ENCODE assay signal across 8 mouse cellular contexts in genomic region chr11:78697753-78698171, GRCm38 (mm10). TPM values are rescaled to one million over a fixed set of nuclear protein-coding genes. Genes with fewer than 3 reads are reported as not detected.
A peak's percentile ranks its signal among the peaks of the same experiment; 100 is the strongest.
DNase-seq lines count a peak whose midpoint lies in the region; ATAC-seq lines count a peak whose summit lies in the region.

No protein-coding gene starts in this region.

- H3K4me2 ChIP-seq in heart, embryonic 14.5 days (ENCODE audit: low read length): peak overlapping the region; percentile 54
- peak overlapping the region; percentile 70 for H3K4me2 ChIP-seq in liver, embryonic 13.5 days
- H3K4me2 ChIP-seq in stomach, embryonic 16.5 days (ENCODE audit: low read depth, low read length): peak overlapping the region; percentile 37

- ATAC-seq in heart, embryonic 14.5 days (ENCODE audit: insufficient number of reproducible peaks, insufficient read depth, low FRiP score, low read depth): peak; percentile 84
- peak; percentile 72 for ATAC-seq in liver, embryonic 13.5 days (ENCODE audit: low read depth)
- ATAC-seq in stomach, embryonic 16.5 days (ENCODE audit: insufficient read depth, low FRiP score): peak; percentile 91

- H3K36me3 ChIP-seq in heart, embryonic 14.5 days (ENCODE audit: control insufficient read depth, insufficient read depth, low read length): no peaks in the 10 kb centered on the region
- 0 out of 2 replicates have a peak, but pooled peaks cover 6% of the 10 kb centered on the region for H3K36me3 ChIP-seq in liver, embryonic 13.5 days
- H3K36me3 ChIP-seq in stomach, embryonic 16.5 days (ENCODE audit: control insufficient read depth, insufficient read depth, low read length): no peaks in the 10 kb centered on the region

- peak overlapping the region; percentile 38 to 85 for H3K4me3 ChIP-seq in heart, embryonic 14.5 days (ENCODE audit: control insufficient read depth in 1 of 2, insufficient read depth in 1 of 2, low read depth in 1 of 2, low read length in 2 of 2)
- peak overlapping the region; percentile 90 for H3K4me3 ChIP-seq in liver, embryonic 13.5 days (replicated peaks)
- peak overlapping the region; percentile 84 for H3K4me3 ChIP-seq in stomach, embryonic 16.5 days (replicated peaks; ENCODE audit: low read length)

- no peaks in the 10 kb centered on the region for H3K27me3 ChIP-seq in heart, embryonic 14.5 days (ENCODE audit: control insufficient read depth, insufficient read depth, low read length)
- H3K27me3 ChIP-seq in liver, embryonic 13.5 days: 0 out of 2 replicates have a peak, but pooled peaks cover 6% of the 10 kb centered on the region
- no peaks in the 10 kb centered on the region for H3K27me3 ChIP-seq in stomach, embryonic 16.5 days (ENCODE audit: control insufficient read depth, insufficient read depth, low read length)

- peak overlapping the region; percentile 5 to 73; a peak in 3 of 4 replicates for H3K27ac ChIP-seq in heart, embryonic 14.5 days (replicated peaks in 1 of 2; ENCODE audit: control insufficient read depth in 1 of 2, insufficient read depth in 1 of 2, low read depth in 2 of 2, low read length in 2 of 2)
- H3K27ac ChIP-seq in liver, embryonic 13.5 days: no peak overlapping the region
- H3K27ac ChIP-seq in stomach, embryonic 16.5 days (ENCODE audit: low read length): peak overlapping the region; percentile 72; the same call in 1 of the 2 replicates

- peak; percentile 92 for DNase-seq in CD4-positive, CD25-positive, alpha-beta regulatory T cell, adult 2 months (ENCODE audit: low read depth, low spot score)
- DNase-seq in c-Kit-negative CD71-positive TER-119-positive erythroid progenitor cells, embryonic 14.5 days (ENCODE audit: low read depth, low spot score): peak; percentile 83
- DNase-seq in fibroblast of lung, adult 2 months (ENCODE audit: low read depth): peak; percentile 93
- DNase-seq in kidney, postnatal 14 days: peak; percentile 94
- peak; percentile 86 for DNase-seq in liver, embryonic 13.5 days
- DNase-seq in neural tube, embryonic 10.5 days (ENCODE audit: extremely low spot score, low spot score): peak; percentile 81

- peaks cover 14 to 34% of the 10 kb centered on the region in 2 experiments for H3K4me1 ChIP-seq in heart, embryonic 14.5 days (ENCODE audit: control insufficient read depth in 2 of 2, insufficient read depth in 2 of 2, low read length in 2 of 2)
- peaks cover 32% of the 10 kb centered on the region for H3K4me1 ChIP-seq in liver, embryonic 13.5 days (replicated peaks)
- peaks cover 23% of the 10 kb centered on the region for H3K4me1 ChIP-seq in stomach, embryonic 16.5 days (ENCODE audit: control insufficient read depth, insufficient read depth, low read length)

- peak overlapping the region; percentile 56; the same call in 1 of the 2 replicates for H3K9ac ChIP-seq in heart, embryonic 14.5 days (ENCODE audit: low read length)
- peak overlapping the region; percentile 51 for H3K9ac ChIP-seq in liver, embryonic 13.5 days
- H3K9ac ChIP-seq in stomach, embryonic 16.5 days (ENCODE audit: low read length): no peak overlapping the region

- no peaks in the 10 kb centered on the region for H3K9me3 ChIP-seq in heart, embryonic 14.5 days (ENCODE audit: control insufficient read depth, low read length)
- H3K9me3 ChIP-seq in liver, embryonic 13.5 days (replicated peaks): no peaks in the 10 kb centered on the region
- no peaks in the 10 kb centered on the region for H3K9me3 ChIP-seq in stomach, embryonic 16.5 days (replicated peaks; ENCODE audit: control insufficient read depth, low read length)

- under 1% methylated on average over 12 of the region's 12 CpGs for WGBS in heart, embryonic 14.5 days
- WGBS in liver, embryonic 13.5 days (ENCODE audit: insufficient replicate concordance): under 1% methylated on average over 12 of the region's 12 CpGs
- under 1% methylated on average over 12 of the region's 12 CpGs for WGBS in stomach, embryonic 16.5 days

RNA-seq across cellular contexts. Expression of gene Nlk, which starts 0.6 kb away (rescaled TPM):
- 14.6 and 14.9 TPM in 2 replicates for polyA plus RNA-seq in heart, embryonic 14.5 days (2014; fragmentation: Nextera tagmentation; extraction: Ambion mirVana)
- polyA plus RNA-seq in liver, embryonic 13.5 days (2015; fragmentation: Nextera tagmentation; extraction: Ambion mirVana): 6.4 and 6.5 TPM in 2 replicates
- polyA plus RNA-seq in stomach, embryonic 16.5 days (2015; fragmentation: Nextera tagmentation; extraction: Ambion mirVana): 9.7 and 10.7 TPM in 2 replicates

RNA-seq across cellular contexts. Expression of gene Ccnq, which starts 53.8 kb away (rescaled TPM):
- 29.3 and 34.4 TPM in 2 replicates for polyA plus RNA-seq in heart, embryonic 14.5 days (2014; fragmentation: Nextera tagmentation; extraction: Ambion mirVana)
- polyA plus RNA-seq in liver, embryonic 13.5 days (2015; fragmentation: Nextera tagmentation; extraction: Ambion mirVana): 24.2 and 26.5 TPM in 2 replicates
- 31.0 and 32.4 TPM in 2 replicates for polyA plus RNA-seq in stomach, embryonic 16.5 days (2015; fragmentation: Nextera tagmentation; extraction: Ambion mirVana)
